Mouse (Mus musculus): ENCODE results near the gene Cntnap2.

DNA sequence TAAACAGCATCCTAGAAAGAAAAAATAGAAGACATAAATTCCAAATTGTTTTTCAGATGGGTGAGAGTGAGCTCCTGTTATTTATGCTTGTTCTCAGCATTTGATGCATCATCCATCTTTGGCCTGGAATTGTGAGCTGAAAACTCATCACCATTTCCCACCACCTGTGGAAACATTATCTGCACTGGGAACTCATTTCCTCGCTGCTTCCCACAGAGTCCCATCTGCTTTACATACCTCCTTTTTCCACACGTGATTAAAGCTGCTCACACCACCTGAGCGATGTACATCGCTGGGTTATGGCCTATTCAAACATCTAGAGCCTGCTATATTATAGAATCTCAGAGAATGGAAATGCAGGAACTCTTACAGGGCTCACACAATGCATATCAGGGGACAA is 1413.5 kb downstream of the Cntnap2 start:
- TF ChIP-seq CTCF (conservative IDR thresholded peaks at IDR 0.05; ENCODE audit: low read length) (no peak), POU5F1 (IDR thresholded peaks at IDR 0.05; ENCODE audit: borderline replicate concordance, low read length) (no peak)
